ENCODE assay signal across 14 mouse cellular contexts in the genomic region with DNA sequence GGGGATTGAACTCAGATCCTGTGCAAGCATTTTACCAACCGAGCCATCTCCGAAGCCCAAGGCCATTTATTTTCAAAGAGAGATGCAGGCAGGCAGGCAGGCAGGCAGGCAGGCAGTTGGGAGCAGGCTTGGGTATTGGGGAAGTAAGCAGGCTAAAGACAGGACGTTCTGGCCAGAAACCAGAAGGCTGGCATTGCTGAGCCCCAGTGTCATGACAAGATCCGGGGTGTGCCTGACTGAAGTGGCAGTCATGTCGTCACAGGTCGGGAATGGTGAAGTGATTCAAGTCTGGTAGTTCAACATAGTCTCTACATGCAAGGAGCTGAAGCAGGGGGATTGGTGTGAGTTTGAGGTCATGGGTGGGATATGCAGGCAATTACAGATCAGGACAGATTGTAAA. TPM values are rescaled to one million over a fixed set of nuclear protein-coding genes. Genes with fewer than 3 reads are reported as not detected.
DNase-seq lines count a peak whose midpoint lies in the region; ATAC-seq lines count a peak whose summit lies in the region.
"Had no signal": no experiment of that assay in that cellular context is flagged by ENCODE, and none has a peak within 500 bp of the region (broad histone marks: within the 10 kb centered on the region; RNA-seq: fewer than 3 reads in every experiment).

No protein-coding gene starts in this region.

- H3K36me3 ChIP-seq in erythroblast, embryonic 14.5 days (ENCODE audit: control insufficient read depth), result peaks cover 5% of the 10 kb centered on the region; the same call in 1 of the 2 replicates
- H3K36me3 ChIP-seq: hindbrain, embryonic 15.5 days had no signal

- ATAC-seq in erythroblast, adult 5-6 weeks (replicated peaks; ENCODE audit: low FRiP score, poor library complexity, severe bottlenecking), result no peak
- ATAC-seq: forebrain, embryonic 16.5 days had no signal

- H3K27me3 ChIP-seq in erythroblast, embryonic 14.5 days (ENCODE audit: control insufficient read depth), result no peaks in the 10 kb centered on the region
- H3K27me3 ChIP-seq: hindbrain, embryonic 15.5 days had no signal

- H3K4me3 ChIP-seq in erythroblast, embryonic 14.5 days (replicated peaks), result peak overlapping the region; percentile 11
- H3K4me3 ChIP-seq: hindbrain, embryonic 15.5 days had no signal

- no peaks in the 10 kb centered on the region for H3K9me3 ChIP-seq in erythroblast, embryonic 14.5 days (ENCODE audit: control insufficient read depth, low read length)
- H3K9me3 ChIP-seq: hindbrain, embryonic 15.5 days had no signal

- peak; percentile 55 for DNase-seq in urinary bladder, postnatal 14 days (ENCODE audit: low spot score)
- DNase-seq in urinary bladder, postnatal 25 days (ENCODE audit: low spot score), result no peak
- DNase-seq in lung, postnatal 14 days, result peak; percentile 44
- DNase-seq in frontal cortex, postnatal 36 days (ENCODE audit: low spot score in 2 of 2), result no peak
- no peak for DNase-seq in thymus, postnatal 14 days
- DNase-seq in T-cell, adult 2 months (ENCODE audit: low spot score), result no peak
- DNase-seq: adrenal gland, adult 2 months; cerebellum, postnatal 36 days; right cerebral cortex, postnatal 4 days had no signal

- H3K4me1 ChIP-seq in erythroblast, embryonic 14.5 days (ENCODE audit: control insufficient read depth), result peaks cover 78% of the 10 kb centered on the region

RNA-seq across cellular contexts. Expression of a gene that starts 26.9 kb away (rescaled TPM):
- polyA plus RNA-seq in erythroblast, embryonic 14.5 days (2012), result not detected in 2 replicates
- not detected in 2 replicates for total RNA-seq in erythroblast, adult 5-6 weeks (2015; ENCODE audit: low replicate concordance)
- not detected in 2 replicates for total RNA-seq in erythroblast, adult 5-6 weeks (2017; ENCODE audit: low replicate concordance)
- polyA plus RNA-seq: C2C12 had no signal

RNA-seq across cellular contexts. Expression of a gene that starts 27.3 kb away (rescaled TPM):
- polyA plus RNA-seq in erythroblast, embryonic 14.5 days (2012), result 0.55 and 0.66 TPM in 2 replicates
- total RNA-seq in erythroblast, adult 5-6 weeks (2015; ENCODE audit: low replicate concordance), result 20.2 and 22.4 TPM in 2 replicates
- 20.9 and 22.4 TPM in 2 replicates for total RNA-seq in erythroblast, adult 5-6 weeks (2017; ENCODE audit: low replicate concordance)

Comparison
In these comparisons a context has a peak if more than half of its experiments do, and no peak if none do; other contexts are left out.
1. DNase-seq: peak in urinary bladder, postnatal 14 days (single experiment) and lung, postnatal 14 days (single experiment); none in urinary bladder, postnatal 25 days (single experiment), frontal cortex, postnatal 36 days (0 of 2), thymus, postnatal 14 days (single experiment) and T-cell, adult 2 months (single experiment).